Mouse (Mus musculus): ENCODE data around the gene Nexn. TPM values are rescaled to one million over a fixed set of nuclear protein-coding genes. Genes with fewer than 3 reads are reported as not detected.

The Nexn gene
- total and polyA plus RNA-seq, 2 experiments from 2014 or later, result 88.6 to 314 TPM

DNA sequence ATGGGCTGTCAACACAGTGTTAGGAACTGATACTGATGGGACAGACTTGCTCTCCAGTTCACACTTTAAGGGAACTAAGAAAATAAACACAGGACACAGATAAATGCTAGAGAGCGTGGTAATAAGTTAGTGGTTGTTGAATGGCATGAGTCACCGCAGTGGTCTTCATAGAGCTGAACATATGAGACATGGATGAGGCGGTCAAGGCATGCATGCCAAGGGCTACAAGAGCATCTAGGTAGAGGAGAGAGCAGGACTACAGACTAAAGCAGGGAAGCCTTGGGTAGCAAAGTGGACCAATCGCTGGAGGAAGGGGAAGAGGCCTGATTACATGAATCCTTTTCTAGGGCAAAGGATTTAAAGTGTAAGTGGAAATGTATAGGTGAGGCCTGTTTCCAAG lies 59.0 kb downstream of the Nexn start:
- H3K4me1 ChIP-seq (ENCODE audit: control insufficient read depth, insufficient read depth), result peaks cover 15% of the 10 kb centered on the region; the same call in 1 of the 2 replicates
- H3K9ac ChIP-seq (replicated peaks; ENCODE audit: low read depth, low read length), result no peak overlapping the region
- no peak overlapping the region for H3K4me3 ChIP-seq (ENCODE audit: low read depth, low read length)
- peaks cover 4% of the 10 kb centered on the region; the same call in 1 of the 2 replicates for H3K36me3 ChIP-seq (replicated peaks; ENCODE audit: control insufficient read depth, insufficient read depth, low read length)
- DNase-seq (ENCODE audit: low spot score) (no peak), ATAC-seq (ENCODE audit: insufficient read depth, low read depth) (no peak)
- H3K4me2 ChIP-seq (ENCODE audit: low read depth, low read length), result no peak overlapping the region
- TF ChIP-seq EP300 (IDR thresholded peaks at IDR 0.05; ENCODE audit: low read depth) (no peak), CTCF (IDR thresholded peaks at IDR 0.05; ENCODE audit: low read depth) (no peak)
- H3K27ac ChIP-seq (ENCODE audit: low read depth), result no peak overlapping the region
- 91% methylated on average over 4 of the region's 4 CpGs for WGBS
- no peaks in the 10 kb centered on the region for H3K9me3 ChIP-seq (replicated peaks; ENCODE audit: control insufficient read depth, low read length)
- H3K27me3 ChIP-seq (ENCODE audit: control insufficient read depth, insufficient read depth, low read length), result no peaks in the 10 kb centered on the region

DNA sequence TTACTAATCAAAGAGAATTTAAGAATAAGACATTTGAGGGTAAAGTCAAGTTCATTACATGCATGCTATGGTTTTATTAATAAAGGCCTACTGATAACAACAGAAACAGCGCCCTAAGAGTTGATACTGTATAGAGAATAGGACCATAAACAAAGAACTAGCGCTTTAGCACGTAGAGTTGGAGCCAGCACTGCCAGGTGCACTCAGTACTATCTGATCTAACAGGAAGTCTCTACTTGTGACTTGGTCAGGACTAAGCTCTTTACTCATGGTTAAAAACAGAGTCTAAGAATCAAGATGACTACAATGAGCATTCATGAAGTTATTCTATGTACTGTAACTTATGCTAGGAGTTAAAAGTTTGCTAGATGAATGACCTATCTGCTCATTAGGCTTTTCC lies 61.6 kb downstream of the Nexn start:
- no peak overlapping the region; the same call in 1 of the 2 replicates for H3K4me2 ChIP-seq (ENCODE audit: low read depth, low read length)
- ATAC-seq (ENCODE audit: insufficient read depth, low read depth), result no peak
- peaks cover 10% of the 10 kb centered on the region; the same call in 1 of the 2 replicates for H3K4me1 ChIP-seq (ENCODE audit: control insufficient read depth, insufficient read depth)
- H3K27me3 ChIP-seq (ENCODE audit: control insufficient read depth, insufficient read depth, low read length), result no peaks in the 10 kb centered on the region
- H3K9ac ChIP-seq (replicated peaks; ENCODE audit: low read depth, low read length), result no peak overlapping the region
- H3K4me3 ChIP-seq (ENCODE audit: low read depth, low read length), result no peak overlapping the region
- H3K36me3 ChIP-seq (replicated peaks; ENCODE audit: control insufficient read depth, insufficient read depth, low read length), result peaks cover 4% of the 10 kb centered on the region; the same call in 1 of the 2 replicates
- no peaks in the 10 kb centered on the region for H3K9me3 ChIP-seq (replicated peaks; ENCODE audit: control insufficient read depth, low read length)
- 58% methylated on average over 3 of the region's 3 CpGs for WGBS
- peak overlapping the region; percentile 53; the same call in 1 of the 2 replicates for H3K27ac ChIP-seq (ENCODE audit: low read depth)
- DNase-seq (ENCODE audit: low spot score), result no peak
- TF ChIP-seq CTCF (IDR thresholded peaks at IDR 0.05; ENCODE audit: low read depth) (no peak), EP300 (IDR thresholded peaks at IDR 0.05; ENCODE audit: low read depth) (no peak)

DNA sequence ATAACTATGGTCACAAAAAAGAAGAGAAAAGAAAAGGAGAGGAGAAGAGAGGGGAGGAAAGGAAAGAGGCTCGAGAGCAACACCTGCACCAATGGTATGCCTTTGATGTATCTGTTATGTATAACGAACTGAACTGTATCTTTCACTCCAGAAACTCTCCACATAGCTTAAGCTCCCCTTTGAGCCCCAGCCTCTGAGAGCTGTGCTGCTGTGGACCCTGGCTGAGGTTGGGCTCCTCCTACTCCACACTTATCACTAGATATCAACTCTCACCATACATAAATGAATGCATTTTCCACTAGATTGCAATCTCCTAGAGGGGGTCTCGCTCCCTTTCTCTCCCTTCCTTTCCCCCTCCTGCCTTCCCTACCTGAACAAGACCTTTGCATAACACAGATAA lies 62.2 kb downstream of the Nexn start:
- Histone ChIP-seq H3K36me3 (replicated peaks; ENCODE audit: control insufficient read depth, insufficient read depth, low read length) (peaks cover 4% of the 10 kb centered on the region; the same call in 1 of the 2 replicates), H3K4me3 (ENCODE audit: low read depth, low read length) (no peak overlapping the region), H3K9me3 (replicated peaks; ENCODE audit: control insufficient read depth, low read length) (no peaks in the 10 kb centered on the region), H3K9ac (replicated peaks; ENCODE audit: low read depth, low read length) (no peak overlapping the region), H3K4me1 (ENCODE audit: control insufficient read depth, insufficient read depth) (peaks cover 6% of the 10 kb centered on the region; the same call in 1 of the 2 replicates), H3K4me2 (ENCODE audit: low read depth, low read length) (no peak overlapping the region; the same call in 1 of the 2 replicates), H3K27ac (ENCODE audit: low read depth) (peak overlapping the region; percentile 53; the same call in 1 of the 2 replicates), H3K27me3 (ENCODE audit: control insufficient read depth, insufficient read depth, low read length) (no peaks in the 10 kb centered on the region)
- ATAC-seq (ENCODE audit: insufficient read depth, low read depth) (no peak), DNase-seq (ENCODE audit: low spot score) (no peak)
- TF ChIP-seq EP300 (IDR thresholded peaks at IDR 0.05; ENCODE audit: low read depth) (no peak), CTCF (IDR thresholded peaks at IDR 0.05; ENCODE audit: low read depth) (no peak)
- WGBS, result 59% methylated on average over 3 of the region's 3 CpGs

DNA sequence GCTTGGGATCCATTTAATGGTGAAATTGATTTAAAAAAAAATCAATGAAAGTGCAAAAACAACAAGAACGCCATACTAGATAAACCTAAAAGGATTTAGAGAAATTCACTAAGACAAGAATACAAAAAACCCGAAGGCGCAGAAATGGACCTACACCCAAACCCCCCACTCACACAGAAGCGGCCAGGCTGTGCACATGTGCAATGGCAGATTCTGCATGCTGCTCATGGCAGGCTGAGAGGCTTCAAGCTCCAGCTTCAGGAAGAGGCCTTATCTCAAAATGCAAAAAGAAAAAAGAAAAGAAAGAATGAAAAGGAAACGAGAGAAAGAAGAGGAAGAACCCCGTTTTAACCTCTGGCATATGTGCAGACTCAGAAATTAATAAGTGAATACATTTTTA lies 62.7 kb downstream of the Nexn start:
- Histone ChIP-seq H3K4me2 (ENCODE audit: low read depth, low read length) (no peak overlapping the region), H3K27me3 (ENCODE audit: control insufficient read depth, insufficient read depth, low read length) (no peaks in the 10 kb centered on the region), H3K4me3 (ENCODE audit: low read depth, low read length) (no peak overlapping the region), H3K9me3 (replicated peaks; ENCODE audit: control insufficient read depth, low read length) (no peaks in the 10 kb centered on the region), H3K36me3 (replicated peaks; ENCODE audit: control insufficient read depth, insufficient read depth, low read length) (peaks cover 4% of the 10 kb centered on the region; the same call in 1 of the 2 replicates), H3K4me1 (ENCODE audit: control insufficient read depth, insufficient read depth) (peaks cover 2% of the 10 kb centered on the region; the same call in 1 of the 2 replicates), H3K9ac (replicated peaks; ENCODE audit: low read depth, low read length) (no peak overlapping the region), H3K27ac (ENCODE audit: low read depth) (no peak overlapping the region; the same call in 1 of the 2 replicates)
- no peak for ATAC-seq (ENCODE audit: insufficient read depth, low read depth)
- DNase-seq (ENCODE audit: low spot score), result no peak
- TF ChIP-seq EP300 (IDR thresholded peaks at IDR 0.05; ENCODE audit: low read depth), result no peak
- TF ChIP-seq CTCF (IDR thresholded peaks at IDR 0.05; ENCODE audit: low read depth), result no peak
- WGBS, result 79% methylated on average over 6 of the region's 6 CpGs

DNA sequence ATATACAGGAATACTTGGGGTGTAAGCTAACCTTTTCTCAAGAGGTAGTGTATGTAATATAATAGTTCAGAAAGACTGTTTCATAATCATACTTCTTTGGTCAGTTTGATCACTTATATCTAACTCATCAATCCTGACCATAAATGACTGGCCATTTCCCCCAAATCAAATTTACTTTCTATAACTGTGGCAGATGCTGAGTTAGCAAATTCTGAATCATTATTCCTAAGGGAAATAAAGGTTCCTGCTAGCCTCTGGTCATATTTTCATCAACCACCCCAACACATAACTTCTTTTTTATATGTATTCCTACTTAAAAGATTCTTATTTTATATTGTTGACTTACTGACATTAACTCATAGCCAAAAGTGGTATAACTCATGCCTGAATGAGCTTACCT lies 63.2 kb downstream of the Nexn start:
- TF ChIP-seq CTCF (IDR thresholded peaks at IDR 0.05; ENCODE audit: low read depth) (no peak), EP300 (IDR thresholded peaks at IDR 0.05; ENCODE audit: low read depth) (no peak)
- H3K4me3 ChIP-seq (ENCODE audit: low read depth, low read length), result no peak overlapping the region

DNA sequence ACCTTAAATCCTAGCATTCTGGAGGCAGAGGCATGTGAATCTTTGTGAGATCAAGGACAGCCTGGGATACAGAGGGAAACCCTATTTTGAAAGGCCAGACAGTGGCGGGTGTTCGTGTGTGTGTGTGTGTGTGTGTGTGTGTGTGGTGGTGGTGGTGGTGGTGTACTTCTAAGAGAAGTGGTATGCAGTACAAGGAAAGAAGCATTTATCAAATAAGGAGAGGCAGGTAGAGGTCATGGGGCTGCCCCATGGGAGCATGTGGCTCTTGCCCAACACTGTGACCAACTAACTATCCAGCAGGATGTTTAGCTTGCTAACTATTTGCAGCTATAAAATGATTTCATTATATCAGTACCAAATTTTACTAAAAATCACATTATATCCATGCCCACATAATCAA lies 64.5 kb downstream of the Nexn start:
- Histone ChIP-seq H3K27me3 (ENCODE audit: control insufficient read depth, insufficient read depth, low read length) (no peaks in the 10 kb centered on the region), H3K36me3 (replicated peaks; ENCODE audit: control insufficient read depth, insufficient read depth, low read length) (no peaks in the 10 kb centered on the region; the same call in 1 of the 2 replicates), H3K27ac (ENCODE audit: low read depth) (no peak overlapping the region), H3K4me3 (ENCODE audit: low read depth, low read length) (no peak overlapping the region), H3K4me2 (ENCODE audit: low read depth, low read length) (no peak overlapping the region), H3K9ac (replicated peaks; ENCODE audit: low read depth, low read length) (no peak overlapping the region), H3K4me1 (ENCODE audit: control insufficient read depth, insufficient read depth) (no peaks in the 10 kb centered on the region), H3K9me3 (replicated peaks; ENCODE audit: control insufficient read depth, low read length) (no peaks in the 10 kb centered on the region)
- ATAC-seq (ENCODE audit: insufficient read depth, low read depth), result no peak
- no peak for DNase-seq (ENCODE audit: low spot score)
- no peak for TF ChIP-seq EP300 (IDR thresholded peaks at IDR 0.05; ENCODE audit: low read depth)
- TF ChIP-seq CTCF (IDR thresholded peaks at IDR 0.05; ENCODE audit: low read depth), result no peak
- 93% methylated on average over 2 of the region's 2 CpGs for WGBS

More for the DNA sequence above, 63.2 kb downstream of the Nexn start:
- DNase-seq (ENCODE audit: low spot score) (no peak), ATAC-seq (ENCODE audit: insufficient read depth, low read depth) (no peak)
- H3K4me1 ChIP-seq (ENCODE audit: control insufficient read depth, insufficient read depth), result no peaks in the 10 kb centered on the region
- H3K27me3 ChIP-seq (ENCODE audit: control insufficient read depth, insufficient read depth, low read length), result no peaks in the 10 kb centered on the region
- H3K27ac ChIP-seq (ENCODE audit: low read depth), result no peak overlapping the region
- H3K36me3 ChIP-seq (replicated peaks; ENCODE audit: control insufficient read depth, insufficient read depth, low read length), result peaks cover 4% of the 10 kb centered on the region; the same call in 1 of the 2 replicates
- no peak overlapping the region for H3K9ac ChIP-seq (replicated peaks; ENCODE audit: low read depth, low read length)
- H3K4me2 ChIP-seq (ENCODE audit: low read depth, low read length), result no peak overlapping the region
- H3K9me3 ChIP-seq (replicated peaks; ENCODE audit: control insufficient read depth, low read length), result no peaks in the 10 kb centered on the region

Measured in heart, postnatal 0 days (tissue).